Mouse (Mus musculus) bone marrow macrophage, adult 2 months (primary cell): ENCODE measurements around the gene Proz. TPM values are rescaled to one million over a fixed set of nuclear protein-coding genes. Genes with fewer than 3 reads are reported as not detected.
"Not testable (repeated sequence)": the region's sequence is repeated elsewhere in the genome, so short reads cannot be mapped to it uniquely, and the experiment has no call there.

Experiments used
- H3K27ac ChIP-seq: 2 replicates; pipeline ENCODE4 v1.5.1; 2012; ENCODE audit warnings: low read depth, low read length; ENCODE audit not compliant: insufficient read depth
- H3K4me1 ChIP-seq: 2 replicates; pipeline ENCODE4 v1.6.1; 2012; ENCODE audit warnings: low read length; ENCODE audit not compliant: control insufficient read depth, insufficient read depth
- H3K4me3 ChIP-seq: 2 replicates; pipeline ENCODE4 v1.5.1; 2012; ENCODE audit warnings: mild to moderate bottlenecking, low read length, moderate library complexity; ENCODE audit not compliant: insufficient read depth
- CTCF ChIP-seq: IDR thresholded peaks from 2 replicates; pipeline ENCODE4 v1.5.1; 2012; ENCODE audit warnings: low read depth, mild to moderate bottlenecking, low read length, moderate library complexity
- POLR2A ChIP-seq: IDR thresholded peaks from 2 replicates; pipeline ENCODE4 v1.6.1; 2012; ENCODE audit warnings: mild to moderate bottlenecking, low read depth, low read length, borderline replicate concordance
- polyA plus RNA-seq: library from polyadenylated mRNA; stranded (reverse); fragments of >200 nt; gene quantifications from 2 replicates; pipeline ENCODE4 v1.2.4, GENCODE M21; 2012; ENCODE audit not compliant: missing spikeins, insufficient read depth, insufficient read length

The Proz gene
- polyA plus RNA-seq, 1 experiment = not detected

DNA sequence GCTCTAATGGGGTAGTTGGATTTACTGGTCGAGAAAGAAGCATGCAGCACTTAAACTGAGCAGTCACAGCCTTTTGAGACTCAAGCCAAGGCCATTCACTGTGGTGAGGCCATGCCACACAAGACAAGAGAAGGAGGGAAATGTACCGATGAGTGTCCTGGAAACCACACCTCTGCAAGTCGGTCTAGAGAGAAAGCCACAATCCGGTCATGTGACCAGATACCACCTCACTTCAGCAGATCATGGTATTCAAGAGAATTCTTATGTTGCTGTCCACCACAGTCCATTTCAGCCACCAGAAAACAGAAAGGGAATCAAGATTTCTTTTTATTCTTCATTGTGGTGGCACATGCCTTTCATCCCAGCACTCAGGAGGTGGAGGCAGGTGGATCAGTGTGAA lies 19.3 kb upstream of the Proz start:
- H3K4me1 ChIP-seq = peaks cover 21% of the 10 kb centered on the region
- no peak overlapping the region for H3K4me3 ChIP-seq
- TF ChIP-seq CTCF (no peak), POLR2A (no peak)
- H3K27ac ChIP-seq = no peak overlapping the region

DNA sequence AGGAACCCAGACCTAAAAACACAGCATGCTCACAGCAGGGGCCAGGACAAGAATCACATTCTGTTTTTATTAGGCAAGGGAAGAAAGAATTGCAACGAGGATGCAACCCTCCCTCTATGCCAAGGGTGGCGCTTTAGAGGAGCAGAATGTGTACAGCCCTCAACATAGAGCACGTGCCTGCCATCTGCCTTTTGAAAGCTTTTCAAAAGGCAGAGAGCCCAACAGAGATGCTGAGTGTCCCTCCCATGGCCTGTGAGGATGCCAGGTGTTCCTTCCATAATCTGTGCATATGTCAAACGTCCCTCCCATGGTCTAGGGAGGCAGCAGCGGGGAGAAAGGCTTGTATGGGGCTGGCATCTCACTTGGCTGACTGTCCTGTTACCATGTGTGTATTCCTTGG lies 13.1 kb upstream of the Proz start:
- no peaks in the 10 kb centered on the region for H3K4me1 ChIP-seq
- no peak overlapping the region for H3K27ac ChIP-seq
- H3K4me3 ChIP-seq = no peak overlapping the region
- TF ChIP-seq POLR2A (no peak), CTCF (no peak)

DNA sequence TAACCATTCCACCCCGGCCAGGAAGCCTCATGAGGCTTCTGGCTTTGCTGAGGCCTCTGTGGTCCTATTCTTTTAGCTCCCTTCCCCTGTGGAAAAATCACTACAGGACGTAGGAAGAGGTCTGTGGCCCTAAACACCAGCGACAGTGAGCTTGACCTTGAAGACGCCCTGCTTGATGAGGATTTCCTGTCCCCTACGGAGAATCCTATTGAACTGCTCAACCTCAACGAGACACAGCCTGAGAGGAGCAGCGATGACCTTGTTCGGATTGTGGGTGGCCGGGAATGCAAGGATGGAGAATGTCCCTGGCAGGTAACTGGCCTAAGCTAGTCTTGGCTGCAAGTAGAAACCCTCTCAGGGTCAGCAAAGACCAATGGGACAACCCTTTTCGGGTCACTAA lies 10.2 kb upstream of the Proz start:
- TF ChIP-seq CTCF (no peak), POLR2A (no peak)
- H3K27ac ChIP-seq = no peak overlapping the region

DNA sequence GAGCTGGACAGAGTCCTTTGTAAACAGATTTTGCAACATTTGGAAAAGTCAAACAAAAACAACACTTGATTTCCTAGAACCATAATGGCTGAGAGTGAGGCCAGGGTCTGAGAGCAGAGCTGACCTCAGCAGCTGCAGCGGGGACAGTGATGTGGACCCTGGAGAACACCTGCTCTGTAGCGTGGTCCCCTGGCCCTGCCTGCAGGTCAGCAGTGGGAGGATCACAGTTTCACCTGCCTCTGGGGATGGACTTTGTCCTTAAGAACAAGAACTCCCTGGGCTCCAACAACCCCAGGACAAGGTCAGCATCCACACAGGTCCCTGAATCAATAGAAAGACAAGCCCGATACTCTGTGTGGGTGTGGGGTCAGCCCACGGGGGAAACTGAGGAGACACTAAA lies 3.4 kb upstream of the Proz start:
- no peak overlapping the region for H3K27ac ChIP-seq
- no peaks in the 10 kb centered on the region for H3K4me1 ChIP-seq
- TF ChIP-seq POLR2A (no peak), CTCF (no peak)
- no peak overlapping the region for H3K4me3 ChIP-seq

More for the DNA sequence above, 10.2 kb upstream of the Proz start:
- no peaks in the 10 kb centered on the region for H3K4me1 ChIP-seq
- H3K4me3 ChIP-seq = no peak overlapping the region

DNA sequence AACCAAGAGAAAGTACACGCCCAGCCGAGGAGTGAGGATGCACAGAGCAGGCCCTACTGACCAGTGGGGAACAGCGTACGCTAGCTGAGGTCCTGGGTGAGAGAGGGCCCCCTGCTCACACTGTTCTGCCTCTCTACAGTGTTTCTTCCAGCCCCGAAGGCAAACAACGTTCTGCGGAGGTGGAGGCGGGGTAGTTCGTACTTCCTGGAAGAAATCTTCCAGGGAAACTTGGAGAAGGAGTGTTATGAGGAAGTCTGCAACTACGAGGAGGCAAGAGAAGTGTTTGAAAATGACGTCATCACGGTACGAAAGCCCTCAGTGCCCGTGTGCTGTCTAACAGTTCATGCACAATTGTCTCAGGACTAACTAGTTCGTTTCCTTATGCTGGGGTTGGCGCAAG lies 2.4 kb downstream of the Proz start:
- TF ChIP-seq POLR2A (no peak), CTCF (no peak)
- Histone ChIP-seq H3K27ac (no peak overlapping the region), H3K4me3 (no peak overlapping the region), H3K4me1 (peaks cover 7% of the 10 kb centered on the region)

DNA sequence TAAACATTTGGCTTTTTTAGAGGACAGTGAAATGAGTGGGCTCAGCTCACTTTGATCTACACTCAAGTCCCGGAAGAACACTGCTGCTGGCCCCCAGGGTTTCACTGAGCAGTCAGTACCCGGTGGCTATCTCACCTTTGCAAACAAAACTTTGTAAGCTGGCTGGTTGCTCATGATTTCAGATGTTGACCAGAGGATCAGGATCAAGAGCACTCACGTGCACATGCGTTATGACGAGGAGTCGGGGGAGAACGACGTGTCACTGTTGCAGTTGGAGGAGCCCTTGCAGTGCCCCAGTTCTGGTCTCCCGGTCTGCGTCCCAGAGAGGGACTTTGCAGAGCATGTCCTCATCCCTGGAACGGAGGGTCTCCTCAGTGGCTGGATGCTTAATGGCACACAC lies 12.5 kb downstream of the Proz start:
- Histone ChIP-seq H3K27ac (no peak overlapping the region), H3K4me3 (no peak overlapping the region), H3K4me1 (peaks cover 9% of the 10 kb centered on the region)
- TF ChIP-seq CTCF = no peak

DNA sequence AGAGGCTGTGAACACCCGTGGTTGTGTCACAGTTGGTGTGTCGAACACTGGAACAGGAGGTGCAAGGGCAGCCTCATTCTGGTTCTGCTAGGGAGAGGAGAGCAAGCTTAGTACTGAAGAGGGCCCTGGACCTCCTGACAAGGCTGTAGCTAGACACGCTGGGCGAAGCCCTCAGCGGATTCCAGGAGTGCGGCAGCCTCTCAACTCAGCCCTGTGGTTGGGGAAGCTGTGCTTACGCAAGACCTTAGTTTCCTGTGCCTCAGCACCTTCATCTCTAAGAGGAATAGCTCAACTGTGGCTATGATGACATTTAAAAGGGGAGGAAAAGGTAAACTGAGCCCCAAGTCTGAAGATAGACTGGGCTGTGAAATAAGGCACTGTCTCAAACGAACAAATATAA lies 14.3 kb downstream of the Proz start:
- Histone ChIP-seq H3K4me1 (peaks cover 9% of the 10 kb centered on the region), H3K27ac (no peak overlapping the region), H3K4me3 (no peak overlapping the region)
- TF ChIP-seq CTCF (no peak), POLR2A (no peak)

DNA sequence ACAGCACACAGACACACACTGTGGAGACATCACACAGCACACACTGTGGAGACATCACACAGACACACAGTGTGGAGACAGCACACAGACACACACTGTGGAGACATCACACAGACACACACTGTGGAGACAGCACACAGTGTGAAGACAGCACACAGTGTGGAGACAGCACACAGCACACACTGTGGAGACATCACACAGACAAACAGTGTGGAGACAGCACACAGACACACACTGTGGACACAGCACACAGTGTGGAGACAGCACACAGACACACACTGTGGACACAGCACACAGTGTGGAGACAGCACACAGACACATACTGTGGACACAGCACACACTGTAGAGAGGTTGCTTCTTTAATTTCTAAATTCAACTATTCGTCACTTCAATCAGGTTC lies 14.9 kb downstream of the Proz start:
- not testable (repeated sequence) for H3K4me3 ChIP-seq, H3K4me1 ChIP-seq, H3K27ac ChIP-seq

DNA sequence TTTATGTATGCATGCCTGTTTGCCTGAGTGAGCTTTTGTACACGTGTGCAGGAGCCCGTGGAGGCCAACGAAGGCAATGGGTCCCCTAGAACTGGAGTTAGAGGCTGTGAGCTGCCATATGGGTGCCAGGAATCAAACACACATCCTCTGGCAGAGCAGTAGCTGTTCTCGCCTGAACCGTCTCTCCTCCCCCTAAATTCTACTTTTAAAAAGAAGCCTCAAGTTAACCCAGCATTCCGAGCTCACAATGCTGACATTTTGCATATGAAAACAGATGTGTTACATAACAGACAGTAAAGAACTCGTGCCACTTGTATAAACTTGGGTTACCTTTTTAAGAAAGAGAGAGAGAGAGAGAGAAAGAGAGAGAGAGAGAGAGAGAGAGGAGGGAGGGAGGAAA lies 16.8 kb downstream of the Proz start:
- no peak for TF ChIP-seq CTCF
- TF ChIP-seq POLR2A = no peak
- H3K4me1 ChIP-seq = peaks cover 9% of the 10 kb centered on the region
- H3K4me3 ChIP-seq = no peak overlapping the region

DNA sequence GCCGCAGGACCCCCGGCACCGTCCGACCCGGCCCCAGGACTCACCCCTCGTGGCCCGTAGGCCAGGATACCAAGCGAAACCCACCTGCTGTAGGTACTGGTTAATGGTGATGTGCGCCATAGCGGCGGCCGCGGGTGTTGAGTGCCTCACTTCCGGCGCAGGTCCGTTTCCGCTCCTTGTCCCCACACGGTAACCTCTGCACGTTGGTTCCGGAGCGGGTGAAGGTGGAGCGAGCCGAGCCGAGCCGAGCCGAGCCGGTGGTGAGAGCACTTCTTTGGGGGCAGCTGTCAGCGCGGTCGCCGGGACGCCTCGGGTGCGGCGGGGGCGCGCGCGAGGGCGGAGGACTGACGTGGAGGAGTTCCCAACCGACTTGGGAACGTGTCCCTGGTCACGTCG lies 44.0 kb downstream of the Proz start:
- Histone ChIP-seq H3K4me1 (peaks cover 8% of the 10 kb centered on the region), H3K27ac (peak overlapping the region; percentile 47), H3K4me3 (peak overlapping the region; percentile 87)
- TF ChIP-seq CTCF (no peak), POLR2A (no peak)

More for the DNA sequence above, 16.8 kb downstream of the Proz start:
- no peak overlapping the region for H3K27ac ChIP-seq

DNA sequence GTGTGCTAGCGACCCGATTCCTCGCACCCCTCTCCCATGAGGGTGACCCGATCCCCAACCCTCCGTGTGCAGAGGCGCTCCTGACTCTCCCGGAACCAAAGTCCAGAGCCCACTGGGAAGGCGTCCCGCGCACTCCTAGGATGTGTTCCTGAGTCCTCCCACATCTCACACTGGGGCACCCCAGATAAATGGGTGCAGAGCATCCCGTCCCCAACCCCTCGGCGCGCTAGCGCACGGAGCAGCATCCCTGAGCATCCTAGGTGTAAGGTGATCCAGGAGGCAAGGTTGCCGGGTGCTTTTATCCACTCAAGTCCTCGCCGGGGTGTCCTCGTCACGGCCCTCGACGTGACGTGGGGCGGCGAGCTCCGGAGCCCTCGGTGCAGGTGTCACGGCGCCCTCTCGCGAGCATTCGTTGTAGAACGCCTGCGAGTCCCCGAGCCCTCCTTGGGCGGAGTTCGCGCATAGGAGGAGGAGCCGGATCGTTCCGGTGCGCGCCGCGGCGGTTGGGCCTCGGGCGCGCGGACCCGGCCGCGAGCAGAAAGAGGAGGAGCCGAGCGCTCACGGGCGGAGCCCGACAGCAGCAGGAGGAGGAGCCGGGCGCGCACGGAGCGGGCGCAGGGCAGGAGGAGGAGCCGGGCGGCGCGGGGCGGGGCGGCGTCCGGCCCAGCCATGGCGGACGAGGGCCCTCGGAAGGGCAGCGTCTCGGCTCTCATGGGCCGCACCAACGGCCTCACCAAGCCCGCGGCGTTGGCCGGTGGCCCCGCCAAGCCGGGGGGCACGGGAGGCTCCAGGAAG lies 44.6 kb downstream of the Proz start, which contains the start of the genes Pcid2 and Cul4a:
TSS of gene Pcid2 (minus strand) at position 373 of the 795 bp plus-strand sequence.
TSS of gene Cul4a (plus strand) at position 535 of the 795 bp plus-strand sequence.
- Histone ChIP-seq H3K4me1 (peaks cover 8% of the 10 kb centered on the region), H3K27ac (peak within 1 kb of the TSS; percentile 47), H3K4me3 (peak within 1 kb of the TSS; percentile 87)
- peak; percentile 88; the same call in 1 of the 2 replicates for TF ChIP-seq POLR2A
- 0 out of 2 replicates have a peak, but pooled peaks have one; percentile 27 for TF ChIP-seq CTCF
